Mouse (Mus musculus): Measurements from ENCODE around the gene Hebp1. TPM values are rescaled to one million over a fixed set of nuclear protein-coding genes. Genes with fewer than 3 reads are reported as not detected.

Gene Hebp1
- polyA plus RNA-seq, 1 experiment from 2014 or later: 10.0 TPM

DNA sequence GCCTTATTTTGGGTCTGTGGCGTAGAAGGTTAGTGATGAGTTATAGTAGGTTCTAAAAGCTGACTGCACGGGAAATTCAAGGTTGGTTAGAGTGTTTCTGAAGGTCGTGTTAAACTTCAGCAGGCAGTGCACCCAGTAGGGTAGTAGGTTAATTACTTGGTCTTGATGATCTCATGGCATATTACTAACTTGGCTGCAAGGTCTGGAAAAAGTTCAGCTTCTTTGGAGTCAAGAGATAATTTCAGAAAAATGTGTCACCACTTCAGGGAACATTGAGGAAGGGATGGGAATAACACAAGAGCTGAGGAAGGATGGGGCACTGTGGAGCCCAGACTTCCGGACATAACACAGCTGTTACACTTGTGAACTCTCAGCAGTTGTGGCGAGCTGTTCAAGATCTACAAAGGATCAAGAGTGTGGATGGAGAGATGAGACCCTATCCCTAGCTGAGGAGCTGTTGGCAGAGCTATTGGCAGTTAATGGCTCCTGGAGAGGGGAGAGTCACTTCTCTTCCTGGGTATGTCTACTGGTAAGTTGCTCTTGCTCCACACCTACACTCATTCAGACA is 95.0 kb downstream of the Hebp1 start:
- Histone ChIP-seq H3K4me2 (no peak overlapping the region), H3K9ac (no peak overlapping the region), H3K9me3 (no peaks in the 10 kb centered on the region), H3K36me3 (no peaks in the 10 kb centered on the region), H3K27me3 (no peaks in the 10 kb centered on the region), H3K4me3 (no peak overlapping the region), H3K4me1 (no peaks in the 10 kb centered on the region), H3K27ac (no peak overlapping the region)
- 55% methylated on average over 5 of the region's 5 CpGs for WGBS
- ATAC-seq (ENCODE audit: borderline replicate concordance, extremely low read depth, low FRiP score, low TSS enrichment): no peak

DNA sequence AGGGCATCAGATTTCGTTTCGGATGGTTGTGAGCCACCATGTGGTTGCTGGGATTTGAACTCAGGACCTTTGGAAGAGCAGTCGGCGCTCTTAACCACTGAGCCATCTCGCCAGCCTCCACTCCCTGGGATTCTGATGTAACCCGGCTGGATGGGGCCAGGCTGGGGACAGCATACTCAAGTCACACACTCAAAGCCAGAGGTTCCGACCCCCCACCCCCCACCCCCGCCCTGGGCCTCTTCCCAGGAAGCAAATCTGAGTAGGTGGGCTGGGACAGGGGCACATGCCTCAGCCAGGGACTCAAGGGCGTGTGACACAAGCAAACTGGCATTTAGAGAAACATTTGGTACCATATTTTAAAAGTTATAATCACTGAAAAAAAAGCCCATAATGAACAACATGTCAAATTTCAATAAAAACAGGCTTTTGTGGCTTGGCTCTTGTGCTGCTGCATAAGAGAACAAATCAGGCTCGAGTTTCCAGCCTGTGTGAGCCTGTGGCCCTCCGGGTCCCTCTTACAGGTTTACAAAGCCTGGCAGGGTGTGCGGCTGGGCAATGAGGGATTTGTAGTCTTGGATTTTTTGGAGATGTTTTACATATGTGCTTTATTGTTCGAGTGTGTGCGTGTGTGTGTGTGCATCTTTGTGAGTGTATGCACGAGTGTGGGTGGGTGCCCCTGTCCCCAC is 96.9 kb downstream of the Hebp1 start:
- Histone ChIP-seq H3K4me3 (no peak overlapping the region), H3K36me3 (no peaks in the 10 kb centered on the region), H3K4me1 (no peaks in the 10 kb centered on the region), H3K9me3 (no peaks in the 10 kb centered on the region), H3K9ac (no peak overlapping the region), H3K4me2 (no peak overlapping the region), H3K27ac (no peak overlapping the region), H3K27me3 (no peaks in the 10 kb centered on the region)
- no peak for ATAC-seq (ENCODE audit: borderline replicate concordance, extremely low read depth, low FRiP score, low TSS enrichment)
- 73% methylated on average over 15 of the region's 15 CpGs for WGBS

DNA sequence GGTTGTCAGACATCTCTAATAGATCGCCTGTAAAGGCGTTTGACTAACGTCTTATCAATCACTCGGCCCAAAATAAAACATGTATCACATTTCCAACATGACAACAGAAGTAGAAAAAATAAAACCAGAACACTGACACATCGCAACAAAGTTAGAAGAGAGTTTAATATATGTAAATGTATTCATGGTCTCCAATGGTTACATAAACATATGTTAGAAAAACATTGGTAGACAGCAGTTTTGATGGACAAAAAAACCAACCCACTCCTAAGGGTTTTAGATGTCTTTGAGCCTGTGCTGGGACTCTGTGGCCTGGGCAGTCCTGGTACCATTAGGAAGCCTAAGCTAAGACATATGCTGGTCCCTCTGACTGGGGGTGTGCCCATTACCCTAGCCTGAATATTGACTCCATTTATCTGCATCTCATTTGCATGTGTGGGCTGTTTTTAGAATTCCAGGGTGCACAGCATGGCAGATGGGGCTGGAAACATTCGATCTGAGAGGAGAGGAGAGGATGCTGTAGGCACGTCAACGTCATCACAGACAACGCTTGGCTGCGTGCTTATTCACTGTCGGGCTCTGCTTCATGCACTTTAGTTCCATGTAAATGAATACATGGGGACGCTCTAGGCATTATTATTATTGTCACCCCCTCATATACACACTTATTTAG is 104.9 kb downstream of the Hebp1 start:
- 86% methylated on average over 12 of the region's 12 CpGs for WGBS
- no peaks in the 10 kb centered on the region for H3K9me3 ChIP-seq
- no peak overlapping the region for H3K9ac ChIP-seq
- peaks cover 3% of the 10 kb centered on the region; the same call in 1 of the 2 replicates for H3K4me1 ChIP-seq
- H3K27ac ChIP-seq: no peak overlapping the region
- no peak overlapping the region for H3K4me3 ChIP-seq
- H3K27me3 ChIP-seq: no peaks in the 10 kb centered on the region
- no peaks in the 10 kb centered on the region for H3K36me3 ChIP-seq
- no peak overlapping the region for H3K4me2 ChIP-seq
- no peak for ATAC-seq (ENCODE audit: borderline replicate concordance, extremely low read depth, low FRiP score, low TSS enrichment)

DNA sequence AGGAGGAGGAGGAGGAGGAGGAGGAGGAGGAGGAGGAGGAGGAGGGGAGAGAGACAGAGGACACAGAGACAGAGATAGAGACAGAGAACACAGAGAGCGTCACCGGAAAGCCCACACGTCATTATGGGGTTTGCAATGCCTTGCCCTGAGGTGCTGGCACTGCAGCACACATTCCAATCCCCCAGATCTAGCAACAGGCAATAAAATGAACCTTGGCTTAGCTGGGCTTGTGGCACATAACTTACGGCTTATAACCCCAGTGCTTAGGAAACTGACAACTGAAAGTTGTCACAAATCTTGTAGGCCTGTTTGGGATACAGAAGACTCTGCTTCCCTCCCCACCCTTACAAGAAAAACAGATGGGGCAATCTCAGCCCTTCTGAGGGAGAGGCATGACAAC is 107.2 kb downstream of the Hebp1 start:
- Histone ChIP-seq H3K4me2 (no peak overlapping the region), H3K4me3 (no peak overlapping the region), H3K27me3 (no peaks in the 10 kb centered on the region), H3K9me3 (no peaks in the 10 kb centered on the region), H3K36me3 (no peaks in the 10 kb centered on the region), H3K9ac (no peak overlapping the region), H3K4me1 (peaks cover 7% of the 10 kb centered on the region; the same call in 1 of the 2 replicates), H3K27ac (no peak overlapping the region)
- ATAC-seq (ENCODE audit: borderline replicate concordance, extremely low read depth, low FRiP score, low TSS enrichment): no peak
- WGBS: 45% methylated on average over 4 of the region's 4 CpGs

DNA sequence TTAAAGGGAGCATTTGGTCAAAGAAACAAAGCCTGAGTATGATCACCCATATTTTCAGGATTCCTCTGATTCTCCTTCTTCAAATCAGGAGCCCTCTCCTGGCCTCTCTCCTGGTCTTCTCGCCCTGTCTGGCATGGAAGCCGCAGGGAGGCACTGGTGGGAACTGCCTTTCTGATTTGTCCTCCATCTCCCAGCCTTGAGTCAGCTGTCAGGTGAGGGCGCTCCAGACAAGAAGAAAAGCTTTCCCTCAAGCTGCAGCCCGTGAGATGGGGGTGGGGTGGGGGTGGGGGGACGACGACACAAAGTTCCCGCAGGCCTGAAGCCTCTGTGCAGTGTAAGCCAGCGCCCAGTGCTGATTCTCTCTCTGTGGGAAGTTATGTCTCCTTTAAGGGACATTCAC is 108.0 kb downstream of the Hebp1 start:
- Histone ChIP-seq H3K9me3 (no peaks in the 10 kb centered on the region), H3K36me3 (no peaks in the 10 kb centered on the region), H3K4me2 (no peak overlapping the region), H3K27me3 (no peaks in the 10 kb centered on the region), H3K9ac (no peak overlapping the region), H3K4me3 (no peak overlapping the region), H3K4me1 (peaks cover 7% of the 10 kb centered on the region; the same call in 1 of the 2 replicates), H3K27ac (no peak overlapping the region)
- no peak for ATAC-seq (ENCODE audit: borderline replicate concordance, extremely low read depth, low FRiP score, low TSS enrichment)
- WGBS: 35% methylated on average over 8 of the region's 8 CpGs

DNA sequence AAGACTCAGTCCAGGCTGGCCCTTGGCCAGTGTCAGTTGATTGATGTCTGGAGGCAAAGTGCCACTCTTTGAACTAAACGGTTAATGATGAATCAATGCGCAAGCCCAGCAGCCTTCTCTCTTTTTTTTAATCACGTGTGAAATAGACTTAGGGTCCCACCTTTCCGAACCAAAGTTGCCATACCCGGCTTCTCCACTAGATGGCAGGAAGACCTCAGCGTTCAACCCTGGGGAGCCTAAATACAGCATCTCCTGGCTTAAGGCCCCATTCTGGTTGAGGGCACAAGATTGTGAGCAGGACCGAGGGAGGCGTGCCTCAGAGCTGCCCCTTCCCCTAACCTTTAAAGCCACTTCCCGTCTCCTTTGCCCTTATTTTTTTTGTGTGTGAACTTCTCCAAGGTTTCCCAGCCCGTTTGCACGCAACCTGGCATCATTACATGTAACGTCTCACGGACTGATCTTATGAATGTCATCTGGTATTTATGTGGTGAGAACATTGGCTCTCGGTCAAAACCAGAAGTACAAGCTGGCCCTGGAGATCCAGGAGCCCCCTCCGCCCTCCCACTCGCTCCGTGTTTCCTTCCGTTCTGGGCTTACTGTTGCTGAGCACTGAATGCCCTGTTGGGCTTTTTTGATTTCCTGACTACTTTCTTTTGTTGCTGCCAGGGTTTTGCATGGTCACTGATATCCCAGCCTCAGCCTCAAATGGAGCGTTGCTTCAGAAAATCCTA is 109.9 kb downstream of the Hebp1 start:
- peak; percentile 85 for ATAC-seq (ENCODE audit: borderline replicate concordance, extremely low read depth, low FRiP score, low TSS enrichment)
- no peak overlapping the region for H3K9ac ChIP-seq
- no peaks in the 10 kb centered on the region for H3K27me3 ChIP-seq
- peak overlapping the region; percentile 54 for H3K4me2 ChIP-seq
- H3K27ac ChIP-seq: 0 out of 2 replicates have a peak overlapping the region, but pooled peaks have one; percentile 1
- peaks cover 12% of the 10 kb centered on the region; the same call in 1 of the 2 replicates for H3K36me3 ChIP-seq
- 0 out of 2 replicates have a peak overlapping the region, but pooled peaks have one; percentile 9 for H3K4me3 ChIP-seq
- no peaks in the 10 kb centered on the region for H3K9me3 ChIP-seq
- 12% methylated on average over 19 of the region's 19 CpGs for WGBS
- peaks cover 7% of the 10 kb centered on the region; the same call in 1 of the 2 replicates for H3K4me1 ChIP-seq

Other genes starting within 250 kb of the Hebp1 start
- 1.5 and 1.7 TPM in 2 replicates for gene Apold1, start 216.3 kb downstream of the Hebp1 start, polyA plus RNA-seq (2015; fragmentation: Nextera tagmentation; extraction: Ambion mirVana)
- gene Ddx47, start 186.4 kb downstream of the Hebp1 start, polyA plus RNA-seq (2015; fragmentation: Nextera tagmentation; extraction: Ambion mirVana): 123 and 125 TPM in 2 replicates
- gene Gprc5a, start 132.4 kb downstream of the Hebp1 start, polyA plus RNA-seq (2015; fragmentation: Nextera tagmentation; extraction: Ambion mirVana): 72.4 and 85.7 TPM in 2 replicates
- gene Gprc5d, start 79.7 kb downstream of the Hebp1 start, polyA plus RNA-seq (2015; fragmentation: Nextera tagmentation; extraction: Ambion mirVana): not detected in 2 replicates
- 21.1 and 23.3 TPM in 2 replicates for gene Fam234b, start within 50 bp of the Hebp1 start, polyA plus RNA-seq (2015; fragmentation: Nextera tagmentation; extraction: Ambion mirVana)
- 6.9 and 7.3 TPM in 2 replicates for gene Gsg1, start 56.3 kb upstream of the Hebp1 start, polyA plus RNA-seq (2015; fragmentation: Nextera tagmentation; extraction: Ambion mirVana)
- 0.22 and 0.36 TPM in 2 replicates for gene Pbp2, start 112.4 kb upstream of the Hebp1 start, polyA plus RNA-seq (2015; fragmentation: Nextera tagmentation; extraction: Ambion mirVana)
- gene Emp1, start 164.5 kb upstream of the Hebp1 start, polyA plus RNA-seq (2015; fragmentation: Nextera tagmentation; extraction: Ambion mirVana): 90.4 and 94.2 TPM in 2 replicates